Mouse (Mus musculus): Measurements from ENCODE around the gene Cyb5r3.

The Cyb5r3 gene

GRCm38 (mm10) chr15:83106426-83106825 lies 66.0 kb downstream of the Cyb5r3 start:
- DNase-seq (ENCODE audit: low spot score): no peak
